Mouse (Mus musculus) liver, postnatal 0 days (tissue): ENCODE data around the gene Thada.

Experiments
- CTCF ChIP-seq: sonication (generic); IDR thresholded peaks from 2 replicates; pipeline ENCODE4 v1.5.1; 2016; ENCODE audit warnings: antibody characterized with exemption, low read depth
- EP300 ChIP-seq: IDR thresholded peaks from 2 replicates; pipeline ENCODE4 v1.6.1; 2016; ENCODE audit warnings: antibody characterized with exemption, low read depth, mild to moderate bottlenecking

GRCm38 (mm10) chr17:84255841-84256240 is 210.2 kb downstream of the Thada start:
- TF ChIP-seq EP300 = no peak
- TF ChIP-seq CTCF = no peak
